Mouse (Mus musculus) heart, embryonic 11.5 days (tissue): ENCODE data around the gene Ptma. TPM values are rescaled to one million over a fixed set of nuclear protein-coding genes. Genes with fewer than 3 reads are reported as not detected.
"Not testable (repeated sequence)": the region's sequence is repeated elsewhere in the genome, so short reads cannot be mapped to it uniquely, and the experiment has no call there.

Experiments
- ATAC-seq: fragments of 200-750 bp; cut with Nextera tagmentation; replicated peaks from 2 replicates; pipeline ENCODE4 v1.8.0; 2017; ENCODE audit warnings: moderate library complexity; ENCODE audit not compliant: insufficient number of reproducible peaks, low FRiP score, low TSS enrichment
- H3K27ac ChIP-seq: fragments of 300-500 bp; sonication (generic); 2 replicates; pipeline ENCODE4 v1.5.1; 2014; ENCODE audit warnings: mild to moderate bottlenecking, low read depth, low read length
- H3K27me3 ChIP-seq: fragments of 300-500 bp; sonication (generic); 2 replicates; pipeline ENCODE4 v1.6.1; 2014; ENCODE audit warnings: mild to moderate bottlenecking, low read length, mixed read lengths; ENCODE audit not compliant: control insufficient read depth, insufficient read depth
- H3K36me3 ChIP-seq: fragments of 300-500 bp; sonication (generic); 2 replicates; pipeline ENCODE4 v1.6.1; 2014; ENCODE audit warnings: mild to moderate bottlenecking, low read length, moderate library complexity, mixed read lengths; ENCODE audit not compliant: control insufficient read depth, insufficient read depth
- H3K4me1 ChIP-seq: fragments of 300-500 bp; sonication (generic); 2 replicates; pipeline ENCODE4 v1.6.1; 2014; ENCODE audit warnings: low read length; ENCODE audit not compliant: control insufficient read depth, insufficient read depth
- H3K4me2 ChIP-seq: fragments of 300-500 bp; sonication (generic); 2 replicates; pipeline ENCODE4 v1.6.1; 2014; ENCODE audit warnings: mild to moderate bottlenecking, moderate library complexity
- H3K4me3 ChIP-seq: fragments of 300-500 bp; sonication (generic); 2 replicates; pipeline ENCODE4 v1.5.1; 2014; ENCODE audit warnings: low read depth, low read length
- H3K9ac ChIP-seq: fragments of 300-500 bp; sonication (generic); 2 replicates; pipeline ENCODE4 v1.6.1; 2014; ENCODE audit warnings: mild to moderate bottlenecking, low read depth, low read length, moderate library complexity
- H3K9me3 ChIP-seq: fragments of 300-500 bp; sonication (generic); replicated peaks from 2 replicates; pipeline ENCODE4 v1.6.1; 2016; ENCODE audit warnings: low read length; ENCODE audit not compliant: control insufficient read depth
- WGBS: fragments of 180-500 bp; shearing (Covaris S2); extraction: QIAGEN DNeasy Blood & Tissue Kit; methylation state at CpG from one replicate; pipeline ENCODE4 v1.1.7; 2014; ENCODE audit not compliant: insufficient replicate concordance; 5-methylcytosine and 5-hydroxymethylcytosine counted together
- polyA plus RNA-seq: library from polyadenylated mRNA; unstranded; fragments of >200 nt; fragmentation: Nextera tagmentation; extraction: Ambion mirVana; gene quantifications from 2 replicates; pipeline ENCODE4 v1.2.1, GENCODE M21; 2014

Ptma gene
- polyA plus RNA-seq, 1 experiment from 2014 or later: 1,343 TPM

DNA sequence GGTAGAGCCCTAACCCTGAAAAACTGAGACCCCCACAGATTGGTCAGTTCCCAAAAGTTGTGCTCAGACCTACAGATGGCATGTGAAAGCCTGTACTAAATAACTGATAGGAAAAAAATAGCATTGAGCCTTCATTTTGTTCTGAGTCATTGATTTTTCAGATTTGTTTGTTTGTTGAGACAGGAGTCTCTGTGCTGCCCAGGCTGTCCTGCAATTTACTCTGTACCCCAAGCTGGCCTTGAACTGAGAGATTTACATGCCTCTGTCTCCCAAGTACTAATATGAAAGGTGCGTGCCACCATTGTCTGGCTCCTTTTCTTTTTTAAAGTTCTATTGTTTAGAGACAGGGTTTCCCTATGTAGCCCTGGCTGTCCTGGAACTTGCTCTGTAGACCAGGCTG is 41.2 kb upstream of the Ptma start:
- peaks cover 6% of the 10 kb centered on the region for H3K4me1 ChIP-seq
- H3K4me3 ChIP-seq: no peak overlapping the region
- WGBS: 97% methylated on average over 1 of the region's 1 CpGs
- H3K36me3 ChIP-seq: no peaks in the 10 kb centered on the region
- no peak overlapping the region for H3K4me2 ChIP-seq
- no peaks in the 10 kb centered on the region for H3K9me3 ChIP-seq
- H3K27me3 ChIP-seq: no peaks in the 10 kb centered on the region
- H3K27ac ChIP-seq: no peak overlapping the region
- ATAC-seq: no peak
- no peak overlapping the region for H3K9ac ChIP-seq

DNA sequence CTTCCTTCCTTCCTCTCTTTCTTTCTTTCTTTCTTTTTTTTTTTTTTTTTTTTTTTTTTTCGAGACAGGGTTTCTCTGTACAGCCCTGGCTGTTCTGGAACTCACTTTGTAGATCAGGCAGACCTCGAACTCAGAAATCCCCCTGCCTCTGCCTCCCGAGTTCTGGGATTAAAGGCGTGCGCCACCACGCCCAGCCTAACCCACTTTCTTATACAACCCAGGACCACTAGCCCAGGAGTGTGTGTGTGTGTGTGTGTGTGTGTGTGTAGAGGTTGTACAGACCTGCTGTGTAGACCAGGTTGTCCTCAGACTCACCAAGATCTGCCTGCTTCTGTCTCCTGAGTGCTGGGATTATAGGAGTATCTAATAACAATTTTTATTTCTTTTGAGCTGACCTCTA is 40.7 kb upstream of the Ptma start:
- ATAC-seq, H3K36me3 ChIP-seq, H3K27ac ChIP-seq, H3K4me2 ChIP-seq, H3K4me1 ChIP-seq, H3K27me3 ChIP-seq, H3K9ac ChIP-seq, H3K4me3 ChIP-seq, H3K9me3 ChIP-seq: not testable (repeated sequence)
- WGBS: 97% methylated on average over 6 of the region's 6 CpGs

DNA sequence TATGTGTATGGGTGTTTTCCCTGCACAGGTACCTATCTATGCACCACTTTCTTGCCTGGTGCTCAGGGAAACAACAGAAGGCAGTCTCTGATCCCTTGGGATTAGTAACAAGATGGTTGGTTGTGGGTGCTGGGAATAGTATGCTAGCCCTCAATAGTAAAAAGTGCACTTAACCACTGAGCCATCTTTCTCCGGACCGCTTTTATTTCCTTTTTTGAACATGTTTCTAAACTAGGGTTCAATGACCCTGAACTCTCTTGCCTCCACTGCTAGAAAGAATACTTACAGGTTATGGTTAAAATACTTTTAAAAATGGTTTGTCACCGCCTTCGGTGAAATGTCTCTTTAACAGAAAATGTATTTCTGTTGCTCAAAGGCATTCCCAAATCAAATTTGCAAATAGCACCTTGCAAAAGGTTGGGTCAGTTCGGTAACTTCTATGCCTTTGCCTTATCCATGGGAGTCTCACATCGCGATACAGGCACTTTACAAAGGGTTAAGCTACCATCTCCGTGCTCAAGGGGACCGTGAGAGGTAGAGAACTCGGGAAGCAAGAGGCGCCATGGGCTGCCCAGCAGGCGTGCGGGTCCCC is 39.7 kb upstream of the Ptma start:
- H3K4me2 ChIP-seq: peak overlapping the region; percentile 89
- ATAC-seq: no peak
- no peaks in the 10 kb centered on the region for H3K36me3 ChIP-seq
- peak overlapping the region; percentile 72 for H3K4me3 ChIP-seq
- WGBS: 8% methylated on average over 13 of the region's 13 CpGs
- H3K9me3 ChIP-seq: no peaks in the 10 kb centered on the region
- peaks cover 9% of the 10 kb centered on the region for H3K4me1 ChIP-seq
- peak overlapping the region; percentile 97 for H3K27ac ChIP-seq
- no peaks in the 10 kb centered on the region for H3K27me3 ChIP-seq
- H3K9ac ChIP-seq: peak overlapping the region; percentile 92

DNA sequence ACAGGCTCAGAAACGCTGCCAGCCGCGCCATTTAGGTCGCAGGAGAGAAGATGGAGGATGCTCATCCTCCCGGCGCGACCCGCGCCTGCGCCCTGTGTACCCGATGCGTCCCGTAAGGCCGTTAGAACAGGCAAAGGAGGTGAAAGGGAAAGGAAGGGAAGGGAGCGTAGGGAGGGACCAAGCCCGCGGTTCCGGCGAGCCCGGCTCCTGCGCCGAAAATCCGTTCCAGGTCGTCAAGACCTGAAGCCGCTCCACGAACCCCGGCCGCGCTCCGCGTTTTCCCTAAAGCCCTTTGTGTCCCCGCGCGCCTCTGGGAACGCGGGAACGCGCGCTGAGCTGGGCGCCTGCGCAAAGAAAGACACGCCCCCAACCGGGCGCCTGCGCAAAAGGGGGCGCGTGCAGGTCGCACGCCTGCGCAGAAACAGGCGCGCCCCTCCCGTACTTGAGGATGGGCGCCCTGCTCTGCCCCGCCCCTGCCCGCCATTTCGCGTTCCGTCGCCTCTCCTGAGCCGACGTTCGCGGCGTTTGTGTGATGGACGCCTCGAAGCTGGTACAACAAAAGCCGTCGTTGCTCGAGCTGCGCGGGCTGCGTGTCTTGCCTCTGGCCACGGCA is 39.1 kb upstream of the Ptma start:
- Histone ChIP-seq H3K36me3 (no peaks in the 10 kb centered on the region), H3K4me3 (peak overlapping the region; percentile 72), H3K4me2 (peak overlapping the region; percentile 89), H3K9me3 (no peaks in the 10 kb centered on the region), H3K27ac (peak overlapping the region; percentile 97), H3K9ac (peak overlapping the region; percentile 97), H3K27me3 (no peaks in the 10 kb centered on the region), H3K4me1 (peaks cover 15% of the 10 kb centered on the region)
- WGBS: under 1% methylated on average over 74 of the region's 74 CpGs
- peak; percentile 93 for ATAC-seq

DNA sequence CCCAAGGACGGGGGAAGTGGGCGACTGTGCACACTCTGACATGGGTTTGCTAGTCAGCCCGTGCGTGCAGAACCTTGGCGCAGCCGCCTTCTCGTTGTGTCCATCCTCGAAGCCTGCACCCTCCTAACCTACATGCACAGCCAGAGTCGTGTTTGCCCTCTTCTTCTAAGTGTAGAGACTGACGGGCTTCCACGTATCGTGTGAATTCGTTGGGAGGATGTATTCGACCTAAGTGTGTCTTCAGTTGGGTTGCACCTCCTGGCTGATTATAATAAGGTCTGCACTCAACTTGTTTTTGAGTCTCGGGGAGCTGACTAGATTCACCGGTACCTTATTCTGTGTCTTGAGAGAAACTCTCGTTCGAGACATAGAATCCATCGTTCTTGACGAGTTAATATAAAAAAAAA is 38.6 kb upstream of the Ptma start:
- Histone ChIP-seq H3K27ac (peak overlapping the region; percentile 97), H3K27me3 (no peaks in the 10 kb centered on the region), H3K4me2 (peak overlapping the region; percentile 89), H3K36me3 (no peaks in the 10 kb centered on the region), H3K9ac (peak overlapping the region; percentile 97), H3K4me3 (peak overlapping the region; percentile 72), H3K9me3 (no peaks in the 10 kb centered on the region), H3K4me1 (peaks cover 18% of the 10 kb centered on the region)
- 9% methylated on average over 20 of the region's 20 CpGs for WGBS
- peak; percentile 20; the same call in 1 of the 2 replicates for ATAC-seq

DNA sequence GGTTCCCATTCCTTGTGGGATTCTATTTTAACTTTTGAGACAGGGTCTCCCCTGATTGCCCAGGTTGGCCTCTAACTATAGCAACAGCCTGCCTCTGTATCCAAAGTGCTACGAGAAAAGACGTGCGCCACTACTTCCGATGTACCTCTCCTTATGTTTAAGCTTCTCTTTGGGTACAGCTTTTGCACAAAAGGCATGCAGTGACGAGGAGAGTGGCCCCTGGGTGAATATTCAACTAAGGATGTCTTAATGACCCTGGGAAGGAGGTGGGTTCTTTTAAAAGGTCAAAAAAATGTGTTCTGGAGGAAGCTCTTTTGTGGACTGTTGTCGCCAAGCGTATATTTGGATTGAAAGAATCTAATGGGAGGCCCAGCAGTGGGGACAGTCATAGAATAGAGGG is 38.2 kb upstream of the Ptma start:
- no peak for ATAC-seq
- Histone ChIP-seq H3K27ac (peak overlapping the region; percentile 97), H3K9me3 (no peaks in the 10 kb centered on the region), H3K9ac (peak overlapping the region; percentile 97), H3K4me3 (peak overlapping the region; percentile 72), H3K27me3 (no peaks in the 10 kb centered on the region), H3K4me1 (peaks cover 18% of the 10 kb centered on the region), H3K36me3 (no peaks in the 10 kb centered on the region), H3K4me2 (peak overlapping the region; percentile 89)
- WGBS: 73% methylated on average over 7 of the region's 7 CpGs

DNA sequence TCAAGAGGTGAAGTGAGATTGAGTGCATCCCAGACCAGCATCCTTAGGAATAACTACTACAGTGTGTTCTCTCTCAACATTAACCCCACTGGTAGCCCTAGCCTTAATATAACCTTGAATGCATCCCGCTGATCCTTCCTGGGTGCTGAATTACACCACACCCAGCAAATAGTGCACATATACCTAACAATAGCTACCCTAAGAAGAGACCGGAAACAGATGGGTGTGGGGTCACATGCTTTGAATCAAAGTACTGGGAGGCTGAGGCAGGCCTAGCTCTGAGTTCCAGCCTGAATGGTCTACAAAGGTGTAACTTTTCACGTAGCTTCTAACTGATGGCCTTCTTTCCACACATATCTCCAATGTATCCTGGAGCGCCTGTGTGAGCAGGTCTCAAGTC is 37.8 kb upstream of the Ptma start:
- no peak for ATAC-seq
- Histone ChIP-seq H3K27me3 (no peaks in the 10 kb centered on the region), H3K36me3 (no peaks in the 10 kb centered on the region), H3K9ac (peak overlapping the region; percentile 97; the same call in 1 of the 2 replicates), H3K4me1 (peaks cover 18% of the 10 kb centered on the region), H3K27ac (peak overlapping the region; percentile 97), H3K9me3 (no peaks in the 10 kb centered on the region), H3K4me3 (peak overlapping the region; percentile 72), H3K4me2 (peak overlapping the region; percentile 89)
- WGBS: 92% methylated on average over 4 of the region's 4 CpGs

DNA sequence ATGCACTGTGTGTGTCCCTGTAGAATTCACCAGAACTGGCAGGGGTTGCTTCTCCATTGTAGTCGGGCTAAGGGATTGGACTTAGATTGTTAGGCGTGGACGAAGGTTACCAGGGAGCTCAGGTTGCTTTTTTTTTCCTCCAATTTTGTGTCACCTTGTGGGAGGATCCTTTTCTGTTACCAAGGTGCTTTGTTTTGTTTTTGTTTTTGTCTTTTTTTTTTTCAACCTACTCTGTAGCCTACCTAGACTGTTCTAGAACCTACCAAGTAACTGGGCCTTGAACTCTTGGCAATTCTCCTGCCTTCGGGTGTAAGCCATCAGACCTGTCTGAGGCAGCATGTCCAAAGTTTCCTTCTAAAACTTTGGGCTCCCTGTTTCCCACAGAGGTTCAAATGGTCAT is 36.6 kb upstream of the Ptma start:
- Histone ChIP-seq H3K9ac (no peak overlapping the region), H3K27ac (no peak overlapping the region), H3K4me1 (peaks cover 18% of the 10 kb centered on the region), H3K4me3 (no peak overlapping the region), H3K4me2 (no peak overlapping the region), H3K36me3 (no peaks in the 10 kb centered on the region), H3K9me3 (no peaks in the 10 kb centered on the region), H3K27me3 (no peaks in the 10 kb centered on the region)
- WGBS: 93% methylated on average over 4 of the region's 4 CpGs
- no peak for ATAC-seq

DNA sequence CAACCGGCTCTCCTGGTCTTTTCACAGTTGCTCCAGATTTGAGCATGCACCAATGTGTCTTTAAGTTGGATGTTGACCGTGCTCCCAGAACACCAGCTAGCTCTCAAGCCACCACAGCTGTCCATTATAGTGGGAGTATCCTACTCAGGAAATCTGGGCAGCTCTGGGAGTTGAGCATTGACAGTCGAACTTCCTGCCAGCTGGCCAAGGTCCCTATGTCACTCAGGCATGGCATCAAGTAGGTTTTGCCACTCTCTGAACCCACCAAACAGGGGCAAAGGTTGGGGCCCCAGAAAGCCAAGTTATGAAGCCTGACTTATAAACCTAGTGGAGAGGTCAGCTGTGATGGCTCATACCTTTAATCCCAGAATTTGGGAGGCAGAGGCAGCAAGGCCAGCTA is 35.8 kb upstream of the Ptma start:
- Histone ChIP-seq H3K4me3 (no peak overlapping the region), H3K9me3 (no peaks in the 10 kb centered on the region), H3K4me2 (no peak overlapping the region), H3K27ac (no peak overlapping the region), H3K4me1 (peaks cover 18% of the 10 kb centered on the region), H3K9ac (no peak overlapping the region), H3K36me3 (no peaks in the 10 kb centered on the region), H3K27me3 (no peaks in the 10 kb centered on the region)
- 89% methylated on average over 3 of the region's 3 CpGs for whole genome bisulfite sequencing
- ATAC-seq: no peak
